Mouse (Mus musculus): ENCODE data around the gene Paqr4.
"Not testable (repeated sequence)": the region's sequence is repeated elsewhere in the genome, so short reads cannot be mapped to it uniquely, and the experiment has no call there.

The Paqr4 gene

GRCm38 (mm10) chr17:23740598-23741021 lies at the start of gene Paqr4:
Gene Paqr4 (minus strand): TSS chr17:23740867.
- no peak for DNase-seq (ENCODE audit: low read depth, low spot score)

DNA sequence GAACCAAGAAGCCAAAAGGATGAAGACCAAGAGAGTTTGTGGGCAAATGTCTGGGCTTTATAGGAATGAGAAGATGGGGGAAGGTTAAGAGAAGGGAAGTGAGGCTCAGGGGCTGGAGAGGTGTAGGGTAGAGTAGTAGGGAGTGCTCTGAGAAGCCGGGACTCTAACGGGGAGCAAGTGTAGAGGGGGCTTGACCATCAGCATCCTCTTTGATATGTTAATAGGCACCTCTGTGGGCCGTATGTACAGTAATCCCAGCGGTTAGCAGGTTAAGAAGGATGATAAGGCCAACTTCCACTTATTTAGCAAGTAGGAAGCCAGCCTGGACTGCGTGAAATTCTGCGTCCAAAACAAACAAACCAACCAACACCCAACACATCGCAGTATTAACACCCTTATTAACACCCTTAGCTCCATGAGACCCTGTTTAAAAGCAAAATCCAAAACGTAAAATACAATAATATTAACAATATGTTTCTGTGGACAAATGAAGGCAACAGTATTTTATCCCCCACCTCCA lies 49.1 kb upstream of the Paqr4 start:
- DNase-seq (ENCODE audit: low read depth, low spot score), result no peak

DNA sequence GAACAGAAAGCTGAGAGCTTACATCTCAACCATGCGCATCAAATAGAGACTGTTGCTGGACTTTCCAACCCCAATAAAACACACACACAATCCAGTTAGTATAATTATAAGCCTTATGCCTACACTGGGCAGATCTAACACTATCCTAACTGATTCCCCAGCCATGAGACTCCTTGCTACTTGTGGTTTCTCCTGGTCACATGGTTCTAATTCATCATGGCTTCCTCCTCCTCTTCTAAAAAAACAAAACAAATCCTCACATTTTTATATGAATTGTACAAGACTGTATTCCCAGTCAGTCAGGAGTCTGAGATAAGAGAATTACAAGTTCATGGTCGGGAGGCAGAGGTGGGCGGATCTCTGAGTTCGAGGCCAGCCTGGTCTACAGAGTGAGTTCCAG lies 48.3 kb upstream of the Paqr4 start:
- DNase-seq (ENCODE audit: low read depth, low spot score), result no peak

- DNase-seq (ENCODE audit: low read depth, low spot score), result no peak
These were observed 45.9 kb upstream of the Paqr4 start for GRCm38 (mm10) chr17:23786510-23786931.

GRCm38 (mm10) chr17:23785561-23786471 lies 45.1 kb upstream of the Paqr4 start, which contains the start of gene Flywch2:
Gene Flywch2 (minus strand): TSS chr17:23786081.
- peak; percentile 61 for DNase-seq (ENCODE audit: low read depth, low spot score)

DNA sequence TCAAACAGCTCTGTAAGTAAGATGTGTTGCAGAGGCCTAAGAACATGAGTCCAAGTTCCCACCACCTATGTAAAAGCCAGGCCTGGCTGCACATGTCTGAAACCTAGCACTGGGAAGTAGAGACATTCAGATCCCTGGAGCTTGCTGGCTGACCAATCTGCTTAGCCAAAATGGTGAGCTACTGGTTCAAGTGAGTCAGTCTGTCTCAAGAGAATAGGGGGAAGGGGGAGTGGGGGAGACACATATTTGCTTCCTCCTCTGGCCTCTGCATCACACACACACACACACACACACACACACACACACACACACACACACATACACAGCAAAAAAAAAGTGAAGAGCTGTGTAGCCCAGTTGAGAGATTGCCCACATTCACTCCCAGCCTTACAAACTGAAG lies 42.7 kb upstream of the Paqr4 start:
- DNase-seq (ENCODE audit: low read depth, low spot score), result no peak

GRCm38 (mm10) chr17:23778447-23778846 lies 37.8 kb upstream of the Paqr4 start:
- DNase-seq (ENCODE audit: low read depth, low spot score), result no peak

DNA sequence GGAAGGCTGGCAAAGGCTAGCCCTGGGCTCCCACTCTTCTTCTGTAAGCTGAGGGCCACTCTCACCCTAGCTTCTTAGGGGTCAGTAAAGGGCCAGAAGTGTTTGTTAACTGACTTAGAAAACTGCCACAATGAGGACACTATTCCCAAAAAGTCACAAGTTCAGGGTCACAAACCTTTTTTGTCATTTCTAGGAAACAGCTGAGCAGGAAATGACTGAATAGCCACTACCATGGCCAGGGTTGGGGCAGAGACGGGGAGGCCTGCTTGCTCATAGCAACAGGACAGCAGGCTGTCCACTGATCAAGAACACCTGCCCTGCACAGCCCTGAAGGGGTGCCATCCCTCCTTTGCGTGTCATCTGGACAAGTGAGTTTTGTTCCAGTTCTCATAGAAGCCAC lies 36.5 kb upstream of the Paqr4 start:
- no peak for DNase-seq (ENCODE audit: low read depth, low spot score)

DNA sequence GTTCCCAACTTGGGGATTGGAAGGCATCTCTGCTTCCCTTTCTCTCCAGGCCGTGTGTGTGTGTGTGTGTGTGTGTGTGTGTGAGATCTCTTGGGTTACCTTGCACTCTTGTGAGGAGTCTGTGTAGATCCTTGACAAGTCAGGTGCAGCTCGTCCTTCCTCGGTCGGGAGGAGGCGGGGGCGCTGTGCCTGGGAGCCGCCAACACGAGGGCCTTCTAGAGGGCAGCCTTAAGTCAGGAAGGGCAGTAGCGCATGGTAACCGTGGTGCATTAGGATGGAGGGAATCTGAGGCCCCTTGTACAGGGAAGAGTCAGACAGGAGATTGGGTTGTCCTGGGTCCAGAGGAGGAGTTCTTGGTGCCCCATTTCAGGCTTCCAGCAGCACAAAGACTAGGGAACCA lies 35.5 kb upstream of the Paqr4 start:
- DNase-seq (ENCODE audit: low read depth, low spot score), result no peak

GRCm38 (mm10) chr17:23774090-23774489 lies 33.4 kb upstream of the Paqr4 start:
- peak; percentile 46 for DNase-seq (ENCODE audit: low read depth, low spot score)

DNA sequence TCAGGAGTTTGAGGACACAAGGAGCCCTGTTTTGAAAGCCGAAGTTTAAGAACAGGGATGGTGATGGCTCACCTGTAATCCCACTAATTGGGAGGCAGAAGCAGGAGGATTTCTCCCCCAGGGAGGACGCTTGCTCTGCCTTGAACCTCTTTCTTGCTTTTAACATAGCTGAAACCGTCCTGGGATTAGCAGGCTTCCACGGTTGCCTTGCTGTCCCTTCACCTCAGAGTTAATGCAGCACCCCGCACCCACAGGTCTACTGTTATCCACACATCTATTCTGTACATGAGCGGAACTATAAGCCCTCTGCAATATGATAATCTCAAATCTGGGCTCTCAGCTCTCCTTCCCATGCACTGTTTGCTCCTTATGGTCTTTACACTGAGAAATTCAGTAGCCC lies 33.0 kb upstream of the Paqr4 start:
- no peak for DNase-seq (ENCODE audit: low read depth, low spot score)

GRCm38 (mm10) chr17:23772219-23772556 lies 31.5 kb upstream of the Paqr4 start:
- DNase-seq (ENCODE audit: low read depth, low spot score), result not testable (repeated sequence)

DNA sequence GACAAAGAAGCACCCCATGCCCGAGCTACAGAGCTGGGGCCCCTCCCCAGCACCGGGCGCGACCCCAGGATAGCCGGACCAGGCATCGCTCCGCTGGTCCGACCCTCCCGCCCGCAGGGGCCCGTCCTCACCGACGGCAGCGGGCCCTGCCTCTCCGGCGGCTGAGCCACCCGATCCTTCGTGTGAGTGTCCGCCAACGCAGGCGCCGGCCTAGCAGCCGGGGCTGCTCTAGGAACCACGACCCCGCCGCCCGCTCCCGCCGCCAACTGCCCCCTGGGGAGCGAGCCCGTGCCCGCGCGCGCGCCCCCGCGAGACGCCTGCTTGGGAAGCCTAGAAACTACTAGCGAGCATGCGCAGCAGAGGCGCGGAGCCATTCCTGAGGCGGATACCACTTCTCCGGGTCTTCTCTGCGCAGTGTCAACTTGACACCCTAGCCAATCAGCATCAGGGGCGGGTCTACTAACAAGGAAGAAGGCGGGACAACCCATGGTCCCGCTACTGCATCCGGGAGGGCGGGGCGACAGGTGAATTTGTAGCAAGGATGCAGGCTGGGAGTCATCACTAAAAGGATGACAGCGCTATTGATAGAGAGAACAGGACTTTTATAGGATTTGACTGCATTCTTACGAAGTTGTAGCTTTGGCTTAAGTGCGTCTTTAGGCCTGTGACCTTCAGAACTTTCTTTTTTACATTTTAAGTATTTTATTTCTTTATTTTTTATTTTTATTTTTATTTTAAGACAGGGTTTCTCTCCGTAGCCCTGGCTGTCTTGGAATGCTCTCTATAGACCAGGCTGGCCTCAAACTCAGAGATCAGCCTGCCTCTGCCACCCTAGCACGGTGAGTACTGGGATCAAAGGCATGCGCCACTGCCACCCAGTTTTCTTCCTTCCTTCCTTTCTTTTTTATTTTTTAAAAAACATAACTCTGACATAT lies 30.9 kb upstream of the Paqr4 start, which contains the start of gene Flywch1:
Gene Flywch1 (minus strand): TSS at position 319 of the 935 bp plus-strand sequence.
- peak; percentile 97 for DNase-seq (ENCODE audit: low read depth, low spot score)

DNA sequence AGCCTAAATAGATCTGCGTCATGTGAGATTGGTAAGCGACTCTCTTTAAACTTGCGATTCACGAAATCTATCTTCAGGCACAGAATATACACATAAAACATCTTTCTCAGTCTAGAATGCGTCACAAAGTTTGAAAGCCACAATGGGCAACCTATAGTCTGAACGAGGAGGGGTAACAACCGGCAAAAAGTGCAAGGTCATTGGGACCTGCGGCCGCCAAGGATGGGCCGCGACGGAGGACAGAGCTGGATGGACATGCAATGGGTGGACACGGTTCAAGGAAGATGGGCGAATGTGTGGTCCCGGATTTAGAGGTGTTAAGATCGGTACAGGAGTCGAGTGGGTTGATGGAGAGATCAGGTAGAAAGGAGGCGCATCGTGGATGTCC lies 30.2 kb upstream of the Paqr4 start:
- DNase-seq (ENCODE audit: low read depth, low spot score), result no peak

DNA sequence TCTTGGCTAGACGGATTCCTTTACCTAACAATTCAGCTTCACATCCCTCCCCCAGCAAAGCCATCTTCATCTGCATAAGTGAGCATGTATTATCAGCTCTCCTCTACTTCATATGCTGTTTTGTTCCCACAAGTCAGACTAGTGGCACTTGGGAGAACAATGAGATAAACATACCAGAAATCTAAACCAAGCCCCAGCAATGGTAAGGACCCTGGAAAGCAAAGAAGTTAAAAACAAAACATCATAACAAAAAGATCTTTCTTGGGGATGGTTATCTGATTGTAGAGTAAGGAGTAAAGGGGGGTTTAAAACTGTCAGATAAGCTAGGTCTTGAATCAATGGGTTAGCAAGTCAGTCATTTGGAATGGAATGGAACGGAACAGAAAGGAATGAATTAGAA lies 29.8 kb upstream of the Paqr4 start:
- DNase-seq (ENCODE audit: low read depth, low spot score), result no peak

- DNase-seq (ENCODE audit: low read depth, low spot score), result no peak
These were observed 22.3 kb upstream of the Paqr4 start for GRCm38 (mm10) chr17:23762976-23763375.

GRCm38 (mm10) chr17:23761155-23761554 lies 20.5 kb upstream of the Paqr4 start:
- DNase-seq (ENCODE audit: low read depth, low spot score), result no peak

- no peak for DNase-seq (ENCODE audit: low read depth, low spot score)
These were observed 19.6 kb upstream of the Paqr4 start for GRCm38 (mm10) chr17:23760231-23760630.

DNA sequence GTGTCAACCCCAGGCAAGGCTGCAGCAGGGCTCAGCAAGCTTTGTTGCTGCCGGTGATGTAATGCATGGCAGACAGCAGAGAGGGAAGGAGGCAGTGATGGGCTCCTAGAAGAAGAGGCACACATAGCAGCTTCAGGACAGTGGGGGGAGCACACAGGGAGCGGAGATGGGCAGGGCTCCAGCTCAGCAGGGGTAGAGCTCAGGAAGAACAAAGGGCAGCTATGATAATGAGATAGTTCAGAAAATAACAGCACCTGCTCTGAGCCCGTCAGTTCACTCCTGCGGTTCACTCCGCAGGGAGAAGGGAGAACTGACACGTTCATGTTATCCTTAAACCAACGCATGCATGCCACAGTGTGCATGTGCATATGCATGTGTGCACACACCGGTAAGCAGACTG lies 18.1 kb upstream of the Paqr4 start:
- no peak for DNase-seq (ENCODE audit: low read depth, low spot score)

DNA sequence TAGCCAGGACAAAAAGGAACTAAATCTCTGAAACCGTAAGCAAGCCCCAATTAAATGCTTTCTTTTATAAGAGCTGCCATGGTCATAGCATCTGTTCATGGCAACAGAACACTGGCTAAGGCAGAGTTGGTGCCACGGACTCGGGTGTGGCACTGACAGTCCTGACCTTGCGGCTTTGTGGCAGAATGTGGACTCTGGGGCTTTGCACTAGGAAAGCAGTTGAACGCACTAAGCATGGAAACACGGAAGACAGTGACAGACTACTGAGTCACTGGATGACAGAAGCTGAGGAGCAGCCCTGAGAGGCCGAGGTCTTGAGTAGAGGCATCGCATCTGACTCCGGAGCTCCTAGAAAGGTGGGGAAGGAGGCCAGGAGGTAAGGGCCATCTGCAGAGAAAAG lies 16.9 kb upstream of the Paqr4 start:
- DNase-seq (ENCODE audit: low read depth, low spot score), result no peak

- no peak for DNase-seq (ENCODE audit: low read depth, low spot score)
These were observed 15.0 kb upstream of the Paqr4 start for GRCm38 (mm10) chr17:23755689-23756088.
